Mouse (Mus musculus): ENCODE results near the gene Gan. TPM values are rescaled to one million over a fixed set of nuclear protein-coding genes. Genes with fewer than 3 reads are reported as not detected.
A peak's percentile ranks its signal among the peaks of the same experiment; 100 is the strongest.

The Gan gene
- total and polyA plus RNA-seq, 2 experiments from 2014 or later = 4.8 to 13.6 TPM

DNA sequence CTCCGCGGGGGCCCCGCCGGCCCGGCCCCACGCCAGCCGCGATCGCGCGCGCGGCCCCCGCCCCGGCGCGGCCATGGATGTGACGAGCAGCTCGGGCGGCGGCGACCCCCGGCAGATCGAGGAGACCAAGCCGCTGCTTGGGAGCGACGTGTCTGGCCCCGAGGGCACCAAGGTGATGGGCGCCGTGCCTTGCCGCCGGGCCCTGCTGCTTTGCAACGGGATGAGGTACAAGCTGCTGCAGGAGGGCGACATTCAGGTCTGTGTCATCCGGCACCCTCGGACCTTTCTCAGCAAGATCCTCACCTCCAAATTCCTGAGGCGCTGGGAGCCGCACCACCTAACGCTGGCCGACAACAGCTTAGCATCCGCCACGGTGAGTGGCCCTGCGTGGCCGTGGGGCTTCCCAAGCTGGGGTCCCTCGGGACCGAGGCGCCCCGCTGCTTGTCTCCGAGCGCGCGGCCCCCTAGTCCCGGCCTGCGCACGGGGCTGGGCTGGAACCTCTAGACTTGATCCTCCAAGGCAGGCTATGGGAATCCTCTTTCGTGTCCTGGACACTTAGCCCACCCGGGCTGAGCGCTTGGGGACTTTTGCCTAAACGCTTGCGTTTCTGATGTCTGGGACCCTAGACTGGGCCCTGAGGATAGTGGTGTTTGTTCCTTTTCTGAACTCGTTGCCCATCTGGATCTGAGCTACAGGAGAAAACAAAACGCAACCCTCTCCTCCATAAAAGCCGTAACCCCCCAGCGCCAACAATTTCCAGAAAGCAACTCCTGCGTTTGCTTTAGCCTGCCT lies 99.3 kb downstream of the Gan start, which contains the start of gene Cmip:
TSS of gene Cmip (plus strand) at position 36 of the 792 bp plus-strand sequence.
- peak within 1 kb of the TSS; percentile 90 for H3K27ac ChIP-seq (ENCODE audit: low read depth, low read length)
- peaks cover 20% of the 10 kb centered on the region for H3K4me1 ChIP-seq (ENCODE audit: insufficient read depth)
- no peaks in the 10 kb centered on the region for H3K36me3 ChIP-seq (ENCODE audit: insufficient read depth)
- TF ChIP-seq CTCF (IDR thresholded peaks at IDR 0.05; ENCODE audit: low read depth) = no peak
- no peaks in the 10 kb centered on the region for H3K9me3 ChIP-seq (ENCODE audit: low read length)
- 5% methylated on average over 60 of the region's 65 CpGs for WGBS
- H3K27me3 ChIP-seq (ENCODE audit: insufficient read depth, low read length) = no peaks in the 10 kb centered on the region
- peak within 1 kb of the TSS; percentile 90 for H3K9ac ChIP-seq
- peak; percentile 68 for DNase-seq
- ATAC-seq = peak; percentile 38
- peak within 1 kb of the TSS; percentile 96 for H3K4me3 ChIP-seq (ENCODE audit: low read depth, low read length)
- peak within 1 kb of the TSS; percentile 88 for H3K4me2 ChIP-seq (ENCODE audit: low read depth)

DNA sequence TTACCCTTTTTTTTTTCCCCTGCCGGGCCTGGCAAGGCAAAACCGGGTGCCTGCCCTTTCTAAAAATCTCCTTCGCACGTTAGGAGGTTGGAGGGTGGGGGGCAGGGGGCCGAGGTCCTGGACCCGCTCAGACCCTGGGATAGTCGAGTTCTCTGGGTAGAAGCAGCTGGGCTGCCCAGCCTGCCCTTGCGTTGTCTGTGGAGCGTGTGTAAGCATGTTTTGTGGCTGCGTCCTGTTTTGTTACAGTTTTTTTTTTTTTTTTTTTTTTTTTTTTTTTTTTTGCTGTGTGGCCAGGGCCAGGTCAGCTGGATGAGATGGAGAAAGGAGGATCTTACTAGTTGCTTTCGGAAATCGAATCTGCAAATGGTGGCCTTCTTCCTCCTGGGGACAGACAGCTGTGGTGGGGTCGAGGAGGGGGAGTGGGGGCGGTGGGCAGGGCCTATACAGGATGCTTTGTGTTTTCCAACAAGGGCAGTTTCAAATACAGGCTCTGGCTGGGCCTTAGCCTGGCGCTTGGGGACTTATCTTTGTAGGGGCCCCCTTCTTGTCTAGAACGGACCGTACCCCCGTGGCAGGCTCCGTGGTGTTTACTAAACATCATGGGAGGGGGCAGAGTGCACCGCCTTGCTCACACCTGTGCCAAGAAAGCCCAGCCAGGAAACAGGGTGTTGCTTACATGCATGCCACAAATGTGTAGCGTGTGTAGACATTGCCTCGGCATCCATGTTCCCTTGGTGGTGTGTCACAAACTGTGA lies 100.1 kb downstream of the Gan start:
- TF ChIP-seq CTCF (IDR thresholded peaks at IDR 0.05; ENCODE audit: low read depth) = no peak
- 4% methylated on average over 22 of the region's 22 CpGs for WGBS
- DNase-seq = peak; percentile 58
- no peaks in the 10 kb centered on the region for H3K36me3 ChIP-seq (ENCODE audit: insufficient read depth)
- no peak for ATAC-seq
- H3K4me2 ChIP-seq (ENCODE audit: low read depth) = peak overlapping the region; percentile 88
- H3K4me3 ChIP-seq (ENCODE audit: low read depth, low read length) = peak overlapping the region; percentile 96
- H3K9me3 ChIP-seq (ENCODE audit: low read length) = no peaks in the 10 kb centered on the region
- H3K27ac ChIP-seq (ENCODE audit: low read depth, low read length) = peak overlapping the region; percentile 90
- H3K27me3 ChIP-seq (ENCODE audit: insufficient read depth, low read length) = no peaks in the 10 kb centered on the region
- H3K4me1 ChIP-seq (ENCODE audit: insufficient read depth) = peaks cover 20% of the 10 kb centered on the region
- H3K9ac ChIP-seq = peak overlapping the region; percentile 90

DNA sequence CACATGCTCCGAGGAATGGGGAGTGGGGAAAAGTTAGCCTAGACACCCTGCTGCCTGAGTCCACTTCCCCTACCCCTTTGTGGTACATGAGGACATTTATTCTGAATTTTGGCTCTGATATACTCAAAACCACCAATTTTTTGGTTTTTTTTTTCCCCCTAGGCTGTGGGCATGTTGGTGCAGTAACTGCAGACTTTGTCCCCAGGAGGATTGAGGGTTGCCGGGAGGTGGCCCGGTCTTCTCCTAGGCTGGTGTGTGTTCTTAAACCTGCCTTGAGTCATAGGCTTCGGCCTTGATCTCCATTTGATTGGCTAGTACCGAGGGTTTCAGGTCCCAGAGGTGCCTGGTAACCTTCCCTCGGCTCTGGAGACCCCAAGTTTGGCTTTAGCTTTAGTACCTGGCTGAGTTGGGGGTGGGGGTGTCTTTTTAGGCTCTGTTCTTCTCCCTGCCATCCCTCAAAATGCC lies 100.7 kb downstream of the Gan start:
- no peak for TF ChIP-seq CTCF (IDR thresholded peaks at IDR 0.05; ENCODE audit: low read depth)
- H3K27me3 ChIP-seq (ENCODE audit: insufficient read depth, low read length) = no peaks in the 10 kb centered on the region
- H3K4me2 ChIP-seq (ENCODE audit: low read depth) = peak overlapping the region; percentile 88
- H3K9ac ChIP-seq = peak overlapping the region; percentile 90
- no peaks in the 10 kb centered on the region for H3K9me3 ChIP-seq (ENCODE audit: low read length)
- no peak for ATAC-seq
- DNase-seq = peak; percentile 16
- H3K27ac ChIP-seq (ENCODE audit: low read depth, low read length) = peak overlapping the region; percentile 90
- H3K36me3 ChIP-seq (ENCODE audit: insufficient read depth) = no peaks in the 10 kb centered on the region
- H3K4me3 ChIP-seq (ENCODE audit: low read depth, low read length) = peak overlapping the region; percentile 96
- H3K4me1 ChIP-seq (ENCODE audit: insufficient read depth) = peaks cover 20% of the 10 kb centered on the region
- WGBS = 29% methylated on average over 6 of the region's 6 CpGs

DNA sequence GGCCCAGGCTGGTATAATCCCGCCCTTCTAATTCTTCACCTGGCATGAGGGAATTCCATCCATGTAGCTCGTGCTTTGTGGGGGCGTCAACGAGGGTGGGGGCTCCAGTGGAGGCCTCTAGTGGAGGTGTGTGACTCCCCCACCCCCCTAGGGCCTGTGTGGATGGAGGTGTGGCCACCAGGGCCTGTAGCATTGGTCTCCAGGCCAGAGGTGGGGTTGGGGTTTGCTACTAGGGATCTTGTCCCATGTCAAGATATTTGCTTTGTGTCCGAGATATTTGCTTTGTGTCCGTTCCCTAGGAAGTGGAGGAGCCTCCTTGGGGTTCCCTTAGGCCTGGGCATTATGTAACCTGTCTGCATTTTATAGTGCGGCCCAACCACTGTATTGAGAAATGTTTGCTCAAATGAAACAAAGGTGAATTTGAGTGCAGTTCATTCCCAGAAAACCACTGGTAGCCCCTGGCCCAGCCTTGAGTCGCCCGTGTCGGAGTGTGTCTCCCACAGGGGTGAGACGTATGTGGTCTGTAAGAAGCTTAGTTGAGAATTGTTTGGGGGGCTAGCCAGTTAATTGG lies 101.6 kb downstream of the Gan start:
- Histone ChIP-seq H3K4me1 (ENCODE audit: insufficient read depth) (peaks cover 20% of the 10 kb centered on the region), H3K9ac (peak overlapping the region; percentile 90), H3K27ac (ENCODE audit: low read depth, low read length) (peak overlapping the region; percentile 90), H3K4me3 (ENCODE audit: low read depth, low read length) (peak overlapping the region; percentile 96), H3K36me3 (ENCODE audit: insufficient read depth) (no peaks in the 10 kb centered on the region), H3K4me2 (ENCODE audit: low read depth) (peak overlapping the region; percentile 88), H3K9me3 (ENCODE audit: low read length) (no peaks in the 10 kb centered on the region), H3K27me3 (ENCODE audit: insufficient read depth, low read length) (no peaks in the 10 kb centered on the region)
- DNase-seq = no peak
- ATAC-seq = no peak
- WGBS = 47% methylated on average over 11 of the region's 11 CpGs
- 0 out of 2 replicates have a peak, but pooled peaks have one; percentile 12 for TF ChIP-seq CTCF (IDR thresholded peaks at IDR 0.05; ENCODE audit: low read depth)

DNA sequence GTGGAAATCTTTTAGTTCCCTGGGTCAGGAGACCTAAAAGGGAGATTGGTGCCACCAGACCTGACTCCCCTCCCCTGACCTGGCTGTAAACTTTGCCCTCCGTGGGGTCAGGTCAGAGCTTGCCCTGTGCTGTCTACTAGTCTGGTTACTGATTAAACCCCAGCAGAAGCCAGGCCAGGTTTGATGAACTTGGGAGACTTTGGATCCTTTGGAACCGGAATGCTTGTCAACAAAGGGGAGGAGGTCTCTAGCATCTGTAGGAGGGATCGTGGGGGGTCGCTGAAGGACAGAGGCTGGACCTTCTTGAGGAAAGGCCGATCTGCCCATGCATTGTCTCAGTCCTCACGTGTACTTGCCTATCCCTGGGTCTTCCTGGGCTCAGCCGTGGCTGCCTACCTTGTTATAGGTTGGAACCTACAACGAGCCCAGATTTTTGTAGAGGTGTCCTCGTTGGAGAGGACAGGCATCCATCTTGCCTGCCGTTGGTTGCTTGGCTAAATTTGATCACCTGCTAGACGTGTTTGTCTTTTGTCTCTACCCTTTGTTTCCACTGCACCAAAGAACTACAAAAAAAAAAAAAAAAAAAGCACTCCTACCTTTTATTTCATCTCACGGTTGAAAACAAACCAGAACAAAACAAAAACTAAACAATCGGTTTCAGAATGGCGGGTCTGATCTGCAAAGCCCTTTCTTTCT lies 102.4 kb downstream of the Gan start:
- no peaks in the 10 kb centered on the region for H3K9me3 ChIP-seq (ENCODE audit: low read length)
- H3K9ac ChIP-seq = peak overlapping the region; percentile 90
- ATAC-seq (no peak), DNase-seq (peak; percentile 46)
- 19% methylated on average over 14 of the region's 14 CpGs for WGBS
- peaks cover 20% of the 10 kb centered on the region for H3K4me1 ChIP-seq (ENCODE audit: insufficient read depth)
- peak overlapping the region; percentile 66; the same call in 1 of the 2 replicates for H3K27ac ChIP-seq (ENCODE audit: low read depth, low read length)
- H3K4me3 ChIP-seq (ENCODE audit: low read depth, low read length) = peak overlapping the region; percentile 96
- H3K4me2 ChIP-seq (ENCODE audit: low read depth) = peak overlapping the region; percentile 88
- no peaks in the 10 kb centered on the region for H3K27me3 ChIP-seq (ENCODE audit: insufficient read depth, low read length)
- TF ChIP-seq CTCF (IDR thresholded peaks at IDR 0.05; ENCODE audit: low read depth) = no peak
- no peaks in the 10 kb centered on the region for H3K36me3 ChIP-seq (ENCODE audit: insufficient read depth)

DNA sequence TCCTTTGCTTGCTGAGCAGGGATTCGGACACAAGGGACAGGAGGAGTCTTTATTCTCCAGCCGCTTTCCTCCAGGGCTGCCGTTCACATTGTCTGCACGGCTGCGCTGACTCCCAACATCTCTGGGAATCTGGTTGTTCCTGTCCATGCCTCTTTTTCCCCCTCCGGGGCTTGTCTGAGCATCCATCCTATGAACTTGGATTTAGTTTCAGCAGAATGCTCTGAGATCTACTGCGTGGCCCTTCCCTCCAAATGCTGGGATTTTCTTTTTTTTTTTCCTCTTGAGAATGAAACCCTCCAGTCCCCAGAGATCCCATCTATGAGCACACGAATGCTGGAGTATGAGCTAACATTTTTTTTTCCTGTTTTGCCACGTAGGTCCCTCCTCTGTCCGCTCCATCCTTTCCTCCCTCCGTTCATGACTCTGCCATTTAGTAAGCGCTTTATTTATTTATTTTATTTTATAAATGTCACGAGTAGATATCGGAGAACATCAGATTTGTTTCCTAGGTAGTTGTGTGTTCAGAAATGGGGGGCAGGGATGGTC lies 103.1 kb downstream of the Gan start:
- peak overlapping the region; percentile 66 for H3K27ac ChIP-seq (ENCODE audit: low read depth, low read length)
- peak overlapping the region; percentile 88 for H3K4me2 ChIP-seq (ENCODE audit: low read depth)
- H3K9me3 ChIP-seq (ENCODE audit: low read length) = no peaks in the 10 kb centered on the region
- TF ChIP-seq CTCF (IDR thresholded peaks at IDR 0.05; ENCODE audit: low read depth) = no peak
- H3K4me1 ChIP-seq (ENCODE audit: insufficient read depth) = peaks cover 20% of the 10 kb centered on the region
- WGBS = 23% methylated on average over 14 of the region's 14 CpGs
- DNase-seq (peak; percentile 58), ATAC-seq (no peak)
- H3K36me3 ChIP-seq (ENCODE audit: insufficient read depth) = no peaks in the 10 kb centered on the region
- no peaks in the 10 kb centered on the region for H3K27me3 ChIP-seq (ENCODE audit: insufficient read depth, low read length)
- peak overlapping the region; percentile 90 for H3K9ac ChIP-seq
- peak overlapping the region; percentile 96 for H3K4me3 ChIP-seq (ENCODE audit: low read depth, low read length)
